Mouse (Mus musculus): ENCODE measurements around the gene Cd247.

- TF ChIP-seq CTCF (IDR thresholded peaks at IDR 0.05; ENCODE audit: low read depth, low read length) (no peak), POLR2A (IDR thresholded peaks at IDR 0.05; ENCODE audit: borderline replicate concordance, low read depth, low read length) (no peak)
These were observed 73.6 kb downstream of the Cd247 start for GRCm38 (mm10) chr1:165862059-165862458.

Data from bone marrow macrophage, adult 2 months (primary cell).